Mouse (Mus musculus): ENCODE data around the gene Aox1.

Gene Aox1

DNA sequence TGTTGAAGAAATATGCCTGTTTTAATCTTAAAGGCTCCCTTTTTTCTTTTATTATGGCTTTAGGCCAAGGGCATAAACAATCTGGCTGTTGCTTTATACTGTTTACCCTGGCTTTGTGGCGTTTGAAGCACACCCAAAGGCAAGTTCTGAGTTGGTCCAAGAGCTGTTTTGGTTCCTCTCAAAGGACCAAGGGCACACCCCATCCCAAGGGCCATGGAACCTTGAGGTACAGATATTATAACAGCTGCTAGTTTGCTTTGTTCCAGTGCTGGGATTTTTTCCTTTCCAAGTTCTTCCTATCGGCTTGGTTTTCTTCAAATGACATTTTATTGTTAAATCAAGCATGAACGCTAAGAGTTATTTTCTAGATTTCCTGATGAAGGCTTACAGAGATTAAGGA lies 35.9 kb downstream of the Aox1 start:
- CTCF ChIA-PET = no interaction called here

DNA sequence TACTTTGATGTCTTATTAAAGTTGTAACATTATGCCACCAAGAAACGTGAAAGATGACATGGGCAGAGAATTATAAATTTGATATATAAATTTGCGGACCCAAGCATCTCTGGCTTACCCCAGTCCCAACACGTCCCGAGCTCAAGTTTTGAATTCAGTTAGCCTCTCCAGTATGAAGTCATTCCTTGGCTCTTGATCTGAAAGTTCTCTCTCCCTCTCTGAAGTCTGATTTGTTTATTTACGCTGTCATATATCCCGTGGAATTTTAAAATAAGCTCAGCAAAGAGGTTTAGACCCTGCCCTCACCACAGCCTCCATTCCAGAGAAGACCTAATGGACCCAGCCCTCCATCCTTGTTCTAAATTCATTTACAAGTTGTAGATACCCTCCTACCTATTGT lies 39.5 kb downstream of the Aox1 start:
- CTCF ChIA-PET = no interaction called here

DNA sequence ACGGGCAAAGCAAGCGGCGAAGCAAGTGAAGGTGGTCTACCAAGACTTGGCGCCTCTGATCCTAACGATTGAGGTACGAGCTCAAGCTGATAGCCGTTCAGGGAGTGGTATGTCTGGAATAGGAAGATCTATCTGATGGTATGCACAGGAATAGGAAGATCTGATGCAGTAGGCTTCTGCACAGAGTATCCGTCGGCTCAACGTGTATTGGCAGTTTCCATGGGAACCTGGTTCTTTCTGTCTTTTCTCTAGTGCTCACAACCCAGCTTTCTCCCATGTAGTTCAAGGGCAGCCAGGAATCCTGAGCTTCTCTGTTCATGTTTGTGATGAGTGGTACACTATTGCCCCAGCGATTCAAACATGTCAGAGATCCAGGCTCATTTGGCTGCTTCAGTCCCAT lies 40.4 kb downstream of the Aox1 start:
- CTCF ChIA-PET = no interaction called here

DNA sequence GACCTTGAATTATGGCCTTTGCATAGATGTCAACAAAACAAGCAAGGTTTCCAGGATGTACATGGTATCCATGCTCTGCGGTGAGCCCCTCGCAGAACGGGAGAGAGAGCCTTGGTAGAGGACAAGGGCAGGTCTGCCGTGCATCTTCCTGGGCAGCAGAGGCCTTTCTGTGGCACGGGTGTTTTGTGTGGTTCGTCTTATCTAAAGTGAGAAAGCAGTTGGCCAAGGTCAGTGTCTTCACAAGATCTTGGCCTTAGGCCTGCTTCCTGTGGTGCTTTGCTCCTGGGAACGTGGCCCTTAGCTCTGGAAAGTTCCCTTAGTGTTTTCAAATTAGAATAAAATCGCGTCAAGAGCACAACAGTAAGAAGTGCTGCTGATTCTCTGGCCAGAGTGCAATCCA lies 41.3 kb downstream of the Aox1 start:
- CTCF ChIA-PET = no interaction called here

DNA sequence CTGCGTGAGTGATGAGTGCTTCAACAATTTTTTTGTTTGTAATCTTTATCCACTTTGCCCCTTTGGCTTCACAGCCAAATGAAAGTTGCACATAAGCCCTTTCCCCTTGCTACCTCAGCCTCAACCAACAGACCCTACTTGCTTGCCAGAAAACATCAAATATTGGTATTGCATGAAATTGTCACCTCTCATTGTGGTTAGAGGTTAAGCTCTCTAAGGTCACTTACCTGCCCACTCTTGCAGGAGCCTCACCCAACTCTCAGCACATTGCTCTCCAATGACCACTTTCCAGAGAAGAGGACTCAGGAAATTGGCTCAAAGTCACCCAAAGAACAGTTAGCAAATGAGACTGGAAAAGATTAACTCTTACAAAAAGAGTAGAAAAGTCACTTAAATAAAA lies 41.8 kb downstream of the Aox1 start:
- CTCF ChIA-PET = no interaction called here

DNA sequence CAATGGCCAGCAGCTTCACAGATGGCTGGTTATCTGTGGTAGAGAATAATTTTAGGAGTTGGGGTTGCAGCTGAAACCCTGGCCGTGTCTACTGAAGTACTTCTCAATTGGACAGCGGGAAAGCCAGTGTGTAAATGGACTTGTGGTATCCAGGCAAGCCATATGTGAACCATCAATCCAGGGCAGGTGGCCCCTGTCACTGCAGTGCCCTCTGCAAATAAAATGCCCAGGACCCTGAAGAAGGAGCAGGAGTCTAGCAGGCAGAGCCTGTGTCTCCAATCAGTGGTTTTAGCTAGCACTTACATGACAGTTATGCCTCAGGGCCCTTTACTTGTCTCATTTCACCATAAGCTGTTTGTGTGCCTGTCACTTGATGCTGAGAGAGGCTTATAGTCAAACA lies 42.7 kb downstream of the Aox1 start:
- CTCF ChIA-PET = no interaction called here

DNA sequence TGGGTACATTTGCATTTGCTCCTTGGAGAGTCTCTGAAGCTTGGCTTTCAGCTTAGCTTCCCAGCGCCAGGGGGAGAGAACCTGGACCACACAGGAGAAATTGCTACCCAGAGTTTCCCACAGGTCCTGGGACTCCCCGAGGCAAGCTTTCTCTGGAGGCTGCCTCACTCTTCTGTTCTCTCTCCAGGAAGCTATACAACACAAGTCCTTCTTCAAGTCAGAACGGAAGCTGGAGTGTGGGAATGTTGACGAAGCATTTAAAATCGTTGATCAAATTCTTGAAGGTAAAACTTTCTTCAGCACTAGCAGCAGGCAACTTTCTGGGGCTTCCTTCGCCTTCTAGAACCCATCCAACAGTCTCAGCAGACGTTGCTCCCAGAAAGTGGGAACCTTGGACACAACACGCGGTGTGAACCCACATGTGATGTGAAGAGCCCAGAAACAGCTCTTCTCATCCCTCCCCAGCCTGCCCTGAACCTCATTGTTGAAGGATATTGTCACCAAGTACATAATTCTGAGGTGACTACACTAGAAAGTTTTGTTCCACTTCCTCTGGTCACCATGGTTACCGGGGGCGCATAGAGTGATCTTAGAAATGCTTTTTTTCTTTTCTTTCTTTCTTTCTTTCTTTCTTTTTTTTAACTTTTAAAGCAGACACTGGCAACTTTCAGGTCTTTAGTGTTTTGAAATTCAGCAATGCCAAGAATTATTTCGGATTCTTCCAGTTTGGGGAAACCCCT lies 43.4 kb downstream of the Aox1 start:
- CTCF ChIA-PET = no interaction called here

DNA sequence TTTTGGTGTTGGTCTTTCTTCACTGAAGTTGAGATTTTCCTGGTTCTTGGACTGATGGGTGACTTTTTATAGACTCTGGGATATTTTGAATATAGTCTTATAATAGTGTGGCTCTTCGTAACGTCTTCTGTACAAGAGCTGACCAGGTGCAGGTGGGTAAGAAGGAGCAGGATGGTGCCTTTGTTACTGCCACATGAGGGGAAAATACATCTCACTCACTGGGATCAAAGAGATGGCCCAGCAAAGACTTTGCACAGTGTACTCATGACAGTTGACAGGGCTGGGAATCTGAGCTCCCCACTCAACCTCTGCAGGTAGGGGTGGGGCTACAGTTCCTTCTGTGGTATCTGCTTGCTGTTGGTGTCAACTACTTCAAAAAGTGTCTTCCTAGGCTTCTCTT lies 44.5 kb downstream of the Aox1 start:
- CTCF ChIA-PET = no interaction called here

DNA sequence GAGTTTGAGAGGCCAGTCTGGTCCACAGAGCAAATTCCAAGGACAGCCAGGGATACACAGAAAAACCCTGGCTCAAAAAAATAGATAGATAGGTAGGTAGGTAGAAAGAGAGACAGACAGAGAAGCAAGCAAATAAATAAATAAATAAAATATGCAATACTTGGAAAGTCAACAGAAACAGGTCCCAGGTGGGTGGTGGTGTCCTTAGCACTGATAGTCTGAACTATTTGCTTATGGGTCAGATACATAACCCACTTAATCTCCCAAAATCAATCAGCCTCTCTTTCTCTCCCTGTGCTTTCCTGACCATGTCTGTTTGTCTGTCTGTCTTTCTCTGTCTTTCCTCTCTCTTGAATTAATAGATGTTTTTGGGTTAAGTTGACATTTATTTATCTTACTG lies 48.2 kb downstream of the Aox1 start:
- CTCF ChIA-PET = no interaction called here

DNA sequence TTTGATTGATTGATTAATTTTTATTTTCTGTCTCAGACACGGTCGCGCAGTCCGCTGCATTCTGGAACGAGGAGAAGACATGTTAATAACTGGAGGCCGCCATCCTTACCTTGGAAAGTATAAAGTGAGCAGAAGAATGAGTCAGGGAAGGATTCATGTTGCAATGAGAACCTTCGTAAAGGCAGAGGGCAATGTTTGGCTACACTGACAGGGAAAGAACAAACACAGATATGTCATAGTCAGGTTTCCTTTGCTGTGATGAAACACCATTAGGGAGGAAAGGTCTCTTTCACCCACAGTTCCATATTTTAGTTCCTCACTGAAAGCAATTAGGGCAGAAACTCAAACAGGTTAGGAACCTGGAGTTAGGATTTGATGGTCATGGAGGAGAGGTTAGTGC lies 48.7 kb downstream of the Aox1 start:
- CTCF ChIA-PET = no interaction called here

DNA sequence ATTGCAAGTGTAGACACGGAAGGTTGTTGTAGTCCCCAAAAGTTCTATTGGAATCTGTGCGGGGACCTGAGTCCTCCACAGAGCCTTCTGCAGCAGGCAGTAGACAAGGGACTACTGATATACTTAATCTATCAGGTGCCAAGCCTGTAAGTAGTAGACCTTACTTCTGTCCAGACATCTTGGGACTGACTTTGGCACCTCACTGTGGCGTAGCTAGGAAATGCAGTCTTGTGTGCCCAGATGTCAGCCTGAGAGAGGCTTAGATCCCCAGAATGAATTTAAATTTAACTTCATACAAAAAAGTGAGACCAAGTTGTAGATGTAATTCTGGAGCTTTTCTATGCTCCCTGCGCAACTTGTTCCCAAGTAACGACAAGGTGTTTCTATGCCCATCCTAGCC lies 50.0 kb downstream of the Aox1 start:
- CTCF ChIA-PET = no interaction called here

DNA sequence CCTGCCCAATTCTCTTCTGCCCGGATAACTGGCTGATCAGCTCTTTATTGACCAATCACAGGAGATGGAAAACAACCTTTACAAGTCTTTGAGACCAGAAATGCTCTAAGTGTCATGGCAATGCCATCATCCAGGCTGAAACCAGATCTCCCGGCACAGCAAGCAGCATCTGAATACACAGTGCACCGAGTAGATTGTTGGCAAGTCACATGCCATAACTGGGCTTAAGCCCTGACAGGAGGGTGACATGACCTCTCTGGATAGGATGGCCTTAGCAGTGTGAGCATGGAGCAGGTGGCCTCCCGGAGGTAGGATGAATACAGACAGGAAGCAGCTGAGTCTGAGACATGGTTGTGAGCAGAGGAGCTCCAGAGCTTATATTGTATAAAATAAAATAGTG lies 50.7 kb downstream of the Aox1 start:
- CTCF ChIA-PET = no interaction called here

DNA sequence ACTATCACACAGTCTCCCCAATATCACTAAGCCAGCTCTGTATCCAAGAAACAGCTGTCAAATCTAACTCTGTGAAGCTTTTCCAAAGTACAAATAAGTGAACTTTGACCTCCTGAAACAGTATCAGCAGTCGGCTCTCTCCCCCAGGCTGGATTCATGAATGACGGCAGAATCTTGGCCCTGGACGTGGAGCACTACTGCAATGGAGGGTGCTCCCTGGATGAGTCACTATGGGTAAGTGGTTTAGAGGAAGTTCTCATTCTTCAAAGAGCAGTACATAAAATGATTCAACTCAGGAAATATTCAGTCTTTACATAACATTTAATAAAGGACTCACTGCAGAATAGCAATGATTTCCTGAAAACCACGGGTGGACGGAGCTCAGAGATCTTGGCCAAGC lies 51.6 kb downstream of the Aox1 start:
- CTCF ChIA-PET = no interaction called here

DNA sequence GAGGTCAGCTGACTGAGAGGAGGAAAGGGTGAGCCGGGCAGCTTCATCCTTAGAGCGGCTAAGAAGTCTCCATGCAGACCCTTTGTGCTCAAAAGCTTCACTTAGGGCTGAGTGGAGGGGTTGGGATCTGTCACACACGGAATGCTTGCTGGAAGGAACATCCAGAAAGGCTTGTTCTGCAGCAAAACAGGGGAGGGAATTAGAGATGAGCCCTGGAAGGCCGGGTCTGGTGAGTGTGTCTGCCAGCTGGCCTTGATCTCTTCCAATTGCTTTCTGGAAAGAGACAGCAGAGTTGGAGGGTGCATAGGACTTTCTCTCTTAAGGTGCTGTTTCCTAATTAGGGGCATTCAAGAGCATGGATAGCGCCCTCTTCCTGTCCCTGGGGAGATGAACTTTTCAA lies 59.6 kb downstream of the Aox1 start:
- CTCF ChIA-PET = no interaction called here

DNA sequence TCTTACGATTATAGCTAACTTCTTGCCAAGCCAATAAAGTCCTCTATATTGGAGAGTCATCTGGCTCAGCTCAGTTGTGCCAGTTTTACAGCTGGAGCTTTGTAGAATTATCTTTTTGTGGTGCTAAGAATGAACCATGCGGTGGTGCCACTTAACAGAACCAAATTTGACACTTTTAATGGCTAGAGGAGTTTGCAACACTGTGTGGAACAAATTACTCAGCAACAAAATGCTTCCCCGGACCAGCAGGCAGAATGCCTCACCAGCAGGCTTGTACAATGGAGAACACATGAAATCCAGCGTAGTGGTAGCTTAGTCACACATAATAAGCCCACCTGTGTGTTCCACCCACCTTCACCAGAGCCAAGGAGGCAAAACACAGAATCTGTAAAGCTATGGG lies 60.5 kb downstream of the Aox1 start:
- CTCF ChIA-PET = no interaction called here

DNA sequence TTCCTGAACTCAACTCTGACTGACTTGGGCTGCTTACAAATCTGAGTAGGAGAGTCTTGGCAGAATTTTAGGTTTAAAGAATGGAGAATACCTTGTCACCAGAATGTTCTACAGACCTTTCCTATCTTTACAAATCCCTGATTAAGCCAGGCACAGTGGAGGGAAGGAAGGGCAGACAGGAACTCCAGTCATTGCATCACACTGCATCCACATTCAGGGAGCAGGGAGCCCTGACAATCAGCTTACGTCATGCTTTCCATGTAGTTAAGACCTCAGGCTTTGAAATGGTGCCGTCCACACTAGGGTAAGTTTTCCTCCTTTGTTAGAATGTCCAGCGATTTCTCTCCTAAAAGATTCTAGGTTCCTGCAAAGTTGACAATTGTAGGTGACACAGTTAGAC lies 61.5 kb downstream of the Aox1 start:
- CTCF ChIA-PET = no interaction called here

DNA sequence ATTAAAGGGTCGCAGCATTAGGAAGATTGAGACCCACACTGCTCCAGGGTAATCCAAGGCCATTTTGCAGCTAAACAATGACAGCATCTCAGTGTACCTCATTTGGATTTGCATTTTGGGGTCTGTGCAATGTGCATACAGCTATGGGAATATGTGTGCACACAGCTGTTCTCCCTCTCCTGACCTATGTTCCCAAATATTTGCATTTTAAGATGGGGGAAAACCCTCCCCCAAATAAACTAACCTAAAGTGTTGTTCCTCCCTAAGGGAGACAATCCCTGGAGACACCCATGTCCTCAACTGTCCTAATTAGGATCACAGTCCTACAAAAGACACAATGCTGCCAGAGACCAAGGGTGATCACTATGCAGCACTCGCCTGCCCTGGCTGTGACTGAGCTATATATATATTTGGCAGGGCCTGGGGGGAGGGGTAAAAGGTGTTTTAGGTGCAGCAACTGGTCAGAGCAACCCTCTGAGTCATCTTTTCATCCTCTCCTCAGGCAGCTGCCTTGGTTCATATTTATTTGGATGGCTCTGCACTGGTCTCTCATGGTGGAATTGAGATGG lies 62.3 kb downstream of the Aox1 start:
- CTCF ChIA-PET = no interaction called here

DNA sequence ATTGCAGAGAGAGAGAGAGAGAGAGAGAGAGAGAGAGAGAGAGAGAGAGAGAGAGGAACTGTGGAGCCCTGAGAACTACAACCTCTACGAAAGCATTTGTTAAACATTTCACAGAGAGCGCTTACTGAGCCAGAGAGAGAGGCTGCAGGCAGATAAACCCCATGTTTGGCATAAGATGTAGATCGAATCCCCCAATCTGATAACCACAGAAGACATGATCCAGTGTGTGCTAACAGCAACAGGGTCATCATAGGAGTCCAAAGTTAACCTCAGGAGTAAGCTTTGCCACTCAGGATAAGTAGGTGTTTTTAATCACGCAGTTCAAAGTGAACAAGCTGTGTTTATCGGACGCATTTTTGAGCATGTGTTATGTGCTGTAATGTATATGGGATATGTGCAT lies 67.6 kb downstream of the Aox1 start:
- CTCF ChIA-PET = no interaction called here

DNA sequence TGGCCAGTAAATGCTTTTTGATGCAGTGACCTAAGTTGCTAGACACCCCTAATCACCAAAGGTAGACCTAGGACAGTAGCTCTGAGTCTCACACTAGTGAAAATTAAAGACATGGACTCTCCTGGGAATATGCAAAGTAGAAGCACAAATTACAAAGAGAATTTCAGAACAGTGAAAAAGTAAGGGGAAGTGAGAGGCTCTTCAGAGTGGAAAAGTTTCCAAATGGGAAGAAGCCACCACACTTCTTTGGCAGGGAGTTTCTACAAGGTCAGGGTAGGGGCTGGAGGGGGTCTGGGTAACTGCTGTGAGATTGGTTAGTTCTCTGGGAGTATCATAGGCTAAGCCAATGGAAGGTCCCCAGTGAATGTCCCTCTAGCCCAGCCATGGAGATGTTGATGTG lies 69.4 kb downstream of the Aox1 start:
- CTCF ChIA-PET = no interaction called here

DNA sequence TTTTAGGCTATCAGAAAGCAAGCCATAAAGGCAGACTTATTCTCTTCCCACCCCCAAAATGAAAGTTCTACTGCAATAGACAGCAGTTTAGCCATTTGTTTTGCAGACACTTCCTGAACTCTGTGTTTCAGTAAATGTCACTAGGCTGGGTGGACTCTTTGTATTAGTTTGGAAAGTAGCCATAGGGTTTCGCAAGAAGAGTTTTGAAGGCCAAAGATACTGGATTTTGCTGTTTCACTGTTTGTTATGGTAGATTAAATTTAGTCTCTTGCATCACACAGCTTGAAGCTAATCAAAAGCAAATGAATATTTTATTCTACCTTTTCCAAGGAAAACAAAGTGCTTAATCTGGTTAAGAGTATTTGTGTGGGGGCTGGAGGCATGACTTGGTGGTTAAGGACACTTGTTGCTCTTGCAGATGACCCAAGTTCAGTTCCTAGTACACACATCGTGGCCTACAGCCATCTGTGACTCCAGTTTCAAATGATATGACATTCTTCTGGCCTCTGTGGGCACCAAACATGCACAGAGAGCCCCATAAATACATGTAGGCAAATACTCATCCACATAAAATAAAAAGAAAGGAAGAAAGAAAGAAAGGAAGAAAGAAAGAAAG lies 71.9 kb downstream of the Aox1 start:
- CTCF ChIA-PET = no interaction called here

DNA sequence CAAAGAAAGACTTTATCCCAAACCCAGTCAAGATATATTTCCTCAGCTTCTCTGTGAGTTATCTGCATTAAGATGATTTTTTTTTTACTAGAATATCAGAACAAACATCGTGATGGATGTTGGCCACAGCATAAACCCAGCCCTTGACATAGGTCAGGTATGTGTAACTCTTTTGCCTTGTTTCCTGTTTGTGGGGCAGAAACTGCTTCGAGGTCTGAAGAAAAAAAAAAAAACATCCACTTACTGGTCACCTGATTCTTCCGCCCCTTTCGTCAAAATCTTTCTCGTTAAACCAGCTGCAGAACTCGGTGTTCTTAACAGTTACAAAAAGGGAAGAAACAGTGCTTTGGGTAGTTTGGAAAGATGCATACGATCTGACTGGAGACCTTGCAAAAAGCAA lies 72.8 kb downstream of the Aox1 start:
- CTCF ChIA-PET = no interaction called here

DNA sequence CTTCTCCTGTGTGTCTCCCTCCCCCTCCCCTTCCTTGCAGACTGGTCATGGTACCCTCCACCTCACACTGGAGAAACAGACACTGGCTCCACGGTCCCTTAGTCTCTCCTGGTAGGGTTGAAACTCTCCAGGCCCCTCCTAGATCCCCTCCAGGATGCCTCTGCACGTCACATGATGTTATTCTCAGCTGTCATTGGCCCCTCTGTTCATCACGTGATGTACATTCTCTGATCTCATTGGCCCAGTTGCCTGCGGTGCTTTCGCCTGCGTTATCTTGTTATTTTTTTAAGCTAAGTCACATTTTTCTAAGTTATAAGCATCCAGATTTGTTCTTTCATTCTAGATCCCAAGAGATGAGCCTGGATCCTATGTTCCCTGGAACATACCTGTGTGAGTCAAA lies 76.0 kb downstream of the Aox1 start:
- CTCF ChIA-PET = no interaction called here

DNA sequence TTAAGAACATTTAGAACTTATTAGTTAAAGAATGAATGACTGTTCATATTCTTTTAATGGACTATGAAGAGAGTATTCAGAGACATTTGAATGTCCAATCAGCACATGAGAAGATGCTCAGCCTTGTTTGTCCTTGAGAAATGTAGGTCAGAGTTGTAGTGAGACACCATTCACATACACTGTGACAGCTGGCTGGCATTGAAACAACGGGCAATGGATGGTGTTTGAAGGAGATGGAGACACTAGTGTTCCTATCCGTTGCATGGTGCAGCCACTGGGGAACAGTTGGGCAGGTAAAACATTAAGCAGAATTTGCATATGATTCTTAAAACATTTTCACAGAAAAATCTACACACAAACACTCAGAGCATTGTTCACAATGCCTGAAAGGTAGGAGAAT lies 77.3 kb downstream of the Aox1 start:
- CTCF ChIA-PET = no interaction called here

DNA sequence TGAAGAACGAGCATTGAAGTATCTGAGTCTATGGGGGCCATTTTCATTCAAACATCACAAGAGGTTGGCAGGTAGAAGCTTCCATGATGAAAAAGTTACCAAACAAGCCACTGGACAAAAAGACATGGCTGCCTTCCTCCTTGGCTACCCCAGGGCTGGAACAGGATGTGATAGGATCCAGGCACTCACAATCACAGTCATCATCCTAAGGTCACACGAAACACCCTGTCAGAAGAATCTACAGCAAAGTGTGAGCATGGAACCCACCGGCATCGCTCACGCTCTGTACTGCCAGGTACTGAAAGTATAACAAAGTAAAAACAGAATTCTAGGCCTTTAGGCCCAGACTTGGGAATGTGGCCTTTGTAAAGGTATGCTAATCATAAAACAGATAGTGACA lies 80.5 kb downstream of the Aox1 start:
- CTCF ChIA-PET = no interaction called here

Measured in spleen, embryonic (tissue).